Comparison of ENCODE assay signal across 12 mouse cellular contexts in the genomic region with DNA sequence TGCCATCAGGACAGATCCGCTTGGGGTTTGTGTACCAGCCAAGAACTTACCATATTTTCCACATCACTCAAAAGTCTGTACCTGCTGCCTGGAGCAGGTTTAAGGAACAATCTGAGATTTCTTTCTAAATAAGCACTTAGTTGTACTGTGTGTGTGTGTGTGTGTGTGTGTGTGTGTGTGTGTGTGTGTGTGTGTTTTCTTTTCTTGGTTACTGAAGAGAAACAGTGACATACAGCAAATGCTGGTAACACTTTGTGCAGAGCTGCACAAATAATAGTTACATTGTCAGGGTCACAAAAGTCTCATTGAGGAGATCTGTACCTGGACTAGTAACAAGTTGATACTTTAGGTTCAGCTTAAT.
DNase-seq lines count a peak whose midpoint lies in the region; ATAC-seq and TF ChIP-seq lines count a peak whose summit lies in the region.
"Had no signal": no experiment of that assay in that cellular context is flagged by ENCODE, and none has a peak within 500 bp of the region (broad histone marks: within the 10 kb centered on the region; RNA-seq: fewer than 3 reads in every experiment).

No protein-coding gene starts in this region.

- H3K9me3 ChIP-seq in hindbrain, embryonic 11.5 days (ENCODE audit: control insufficient read depth, low read length) = no peaks in the 10 kb centered on the region
- no peaks in the 10 kb centered on the region for H3K9me3 ChIP-seq in midbrain, embryonic 12.5 days
- no peaks in the 10 kb centered on the region for H3K9me3 ChIP-seq in stomach, postnatal 0 days (ENCODE audit: control insufficient read depth, low read length)
- H3K9me3 ChIP-seq in intestine, embryonic 16.5 days (ENCODE audit: control insufficient read depth, low read length) = no peaks in the 10 kb centered on the region
- H3K9me3 ChIP-seq: intestine, embryonic 15.5 days; liver, embryonic 12.5 days had no signal

- no peaks in the 10 kb centered on the region for H3K36me3 ChIP-seq in hindbrain, embryonic 11.5 days (ENCODE audit: control insufficient read depth, insufficient read depth, low read length)
- H3K36me3 ChIP-seq in midbrain, embryonic 12.5 days = no peaks in the 10 kb centered on the region
- no peaks in the 10 kb centered on the region for H3K36me3 ChIP-seq in stomach, postnatal 0 days (ENCODE audit: control insufficient read depth, insufficient read depth, low read length)
- H3K36me3 ChIP-seq in intestine, embryonic 16.5 days (ENCODE audit: control insufficient read depth, insufficient read depth, low read length) = no peaks in the 10 kb centered on the region
- H3K36me3 ChIP-seq: intestine, embryonic 15.5 days; liver, embryonic 12.5 days had no signal

- TF ChIP-seq CTCF in left cerebral cortex, adult 2 months (IDR thresholded peaks at IDR 0.05) = no peak
- TF ChIP-seq CTCF in cerebellum, adult 2 months (IDR thresholded peaks at IDR 0.05; ENCODE audit: borderline replicate concordance, insufficient read depth, low read depth, low read length) = no peak
- no peak for TF ChIP-seq CTCF in stomach, postnatal 0 days (IDR thresholded peaks at IDR 0.05; ENCODE audit: low read depth)

- intact Hi-C loops in left cerebral cortex, adult 2 months (cut with DNase I) = loop anchor here (5.0 kb wide), 1 partner anchor 159 kb away; no protein-coding TSS in a partner anchor
- intact Hi-C loops in left cerebral cortex, postnatal 10 days (cut with DNase I) = loop anchor here (10.0 kb wide), 1 partner anchor 161 kb away; no protein-coding TSS in a partner anchor

- H3K4me2 ChIP-seq in hindbrain, embryonic 11.5 days (replicated peaks; ENCODE audit: low read depth, low read length) = peak overlapping the region; percentile 32
- peak overlapping the region; percentile 47 for H3K4me2 ChIP-seq in midbrain, embryonic 12.5 days (replicated peaks)
- no peak overlapping the region for H3K4me2 ChIP-seq in stomach, postnatal 0 days (replicated peaks; ENCODE audit: low read depth)
- no peak overlapping the region for H3K4me2 ChIP-seq in intestine, embryonic 16.5 days (ENCODE audit: low read depth, low read length)
- H3K4me2 ChIP-seq: intestine, embryonic 15.5 days; liver, embryonic 12.5 days had no signal

- ATAC-seq in hindbrain, embryonic 11.5 days (ENCODE audit: low FRiP score) = no peak
- ATAC-seq in midbrain, embryonic 12.5 days (ENCODE audit: low FRiP score, low read depth) = no peak
- ATAC-seq in stomach, postnatal 0 days (ENCODE audit: low FRiP score, low TSS enrichment) = no peak
- ATAC-seq in intestine, embryonic 16.5 days = no peak
- ATAC-seq: intestine, embryonic 15.5 days; liver, embryonic 12.5 days; lung, postnatal 0 days had no signal

- WGBS in hindbrain, embryonic 11.5 days = 67% methylated on average over 1 of the region's 1 CpGs
- 71% methylated on average over 1 of the region's 1 CpGs for WGBS in midbrain, embryonic 12.5 days
- 8% methylated on average over 1 of the region's 1 CpGs for WGBS in cerebellum, adult 2 months
- 68% methylated on average over 1 of the region's 1 CpGs for WGBS in stomach, postnatal 0 days
- 60% methylated on average over 1 of the region's 1 CpGs for WGBS in intestine, embryonic 16.5 days

- peak overlapping the region; percentile 14 for H3K4me3 ChIP-seq in left cerebral cortex, adult 2 months
- H3K4me3 ChIP-seq in hindbrain, embryonic 11.5 days (ENCODE audit: low read depth, low read length) = no peak overlapping the region
- peak overlapping the region; percentile 18; the same call in 1 of the 2 replicates for H3K4me3 ChIP-seq in midbrain, embryonic 12.5 days
- H3K4me3 ChIP-seq in cerebellum, adult 2 months (replicated peaks; ENCODE audit: insufficient read depth, low read depth, low read length) = no peak overlapping the region
- H3K4me3 ChIP-seq in stomach, postnatal 0 days (ENCODE audit: low read depth, low read length) = no peak overlapping the region
- no peak overlapping the region for H3K4me3 ChIP-seq in intestine, embryonic 16.5 days (ENCODE audit: low read length)
- H3K4me3 ChIP-seq: intestine, embryonic 15.5 days; liver, embryonic 12.5 days had no signal

- no peak for TF ChIP-seq EP300 in stomach, postnatal 0 days (optimal IDR thresholded peaks at IDR 0.05)

- peak overlapping the region; percentile 33 for H3K9ac ChIP-seq in hindbrain, embryonic 11.5 days (ENCODE audit: low read depth, low read length)
- 0 out of 2 replicates have a peak overlapping the region, but pooled peaks have one; percentile 43 for H3K9ac ChIP-seq in midbrain, embryonic 12.5 days (replicated peaks)
- H3K9ac ChIP-seq in stomach, postnatal 0 days (ENCODE audit: low read length) = no peak overlapping the region
- H3K9ac ChIP-seq in intestine, embryonic 16.5 days (ENCODE audit: low read depth, low read length) = no peak overlapping the region
- H3K9ac ChIP-seq: intestine, embryonic 15.5 days; liver, embryonic 12.5 days had no signal

- DNase-seq in left cerebral cortex, adult 2 months (ENCODE audit: extremely low spot score in 1 of 2, low spot score in 2 of 2) = no peak
- no peak for DNase-seq in left cerebral cortex, postnatal 10 days (ENCODE audit: extremely low spot score in 1 of 2, low spot score in 2 of 2)
- no peak for DNase-seq in hindbrain, embryonic 11.5 days (ENCODE audit: low spot score)
- no peak for DNase-seq in cerebellum, adult 2 months
- DNase-seq in stomach, postnatal 0 days (ENCODE audit: low spot score) = no peak
- DNase-seq in thymus, postnatal 36 days = no peak
- DNase-seq: kidney, postnatal 14 days had no signal

- peaks cover 4% of the 10 kb centered on the region; the same call in 1 of the 2 replicates for H3K4me1 ChIP-seq in hindbrain, embryonic 11.5 days (replicated peaks; ENCODE audit: control insufficient read depth, insufficient read depth, low read length)
- peaks cover 21% of the 10 kb centered on the region for H3K4me1 ChIP-seq in midbrain, embryonic 12.5 days
- peaks cover 10% of the 10 kb centered on the region for H3K4me1 ChIP-seq in cerebellum, adult 2 months (ENCODE audit: control insufficient read depth, insufficient read depth, low read length)
- H3K4me1 ChIP-seq in stomach, postnatal 0 days (replicated peaks; ENCODE audit: control insufficient read depth, insufficient read depth) = no peaks in the 10 kb centered on the region
- 0 out of 2 replicates have a peak, but pooled peaks cover 4% of the 10 kb centered on the region for H3K4me1 ChIP-seq in intestine, embryonic 16.5 days (ENCODE audit: control insufficient read depth, insufficient read depth, low read length)
- H3K4me1 ChIP-seq: liver, embryonic 12.5 days had no signal

- no peak for TF ChIP-seq POLR2A in cerebellum, adult 2 months (IDR thresholded peaks at IDR 0.05; ENCODE audit: borderline replicate concordance, insufficient read depth, low read length)

- H3K27ac ChIP-seq in left cerebral cortex, adult 2 months = peak overlapping the region; percentile 75
- H3K27ac ChIP-seq in hindbrain, embryonic 11.5 days (ENCODE audit: low read depth, low read length) = peak overlapping the region; percentile 76
- peak overlapping the region; percentile 78 for H3K27ac ChIP-seq in midbrain, embryonic 12.5 days (replicated peaks)
- no peak overlapping the region for H3K27ac ChIP-seq in cerebellum, adult 2 months (ENCODE audit: insufficient read depth, low read length)
- H3K27ac ChIP-seq in stomach, postnatal 0 days (replicated peaks) = no peak overlapping the region
- H3K27ac ChIP-seq in intestine, embryonic 16.5 days (ENCODE audit: low read length) = no peak overlapping the region
- H3K27ac ChIP-seq: intestine, embryonic 15.5 days; liver, embryonic 12.5 days had no signal

- no peaks in the 10 kb centered on the region for H3K27me3 ChIP-seq in hindbrain, embryonic 11.5 days (ENCODE audit: control insufficient read depth, insufficient read depth, low read length)
- no peaks in the 10 kb centered on the region for H3K27me3 ChIP-seq in midbrain, embryonic 12.5 days
- no peaks in the 10 kb centered on the region for H3K27me3 ChIP-seq in cerebellum, adult 2 months (ENCODE audit: control insufficient read depth, insufficient read depth, low read length)
- no peaks in the 10 kb centered on the region for H3K27me3 ChIP-seq in stomach, postnatal 0 days (ENCODE audit: control insufficient read depth, insufficient read depth, low read length)
- no peaks in the 10 kb centered on the region for H3K27me3 ChIP-seq in intestine, embryonic 16.5 days (replicated peaks; ENCODE audit: control insufficient read depth, insufficient read depth, low read length)
- H3K27me3 ChIP-seq: intestine, embryonic 15.5 days; liver, embryonic 12.5 days had no signal

Comparison
In these comparisons a context has a peak if more than half of its experiments do, and no peak if none do; other contexts are left out.
1. H3K27ac ChIP-seq: peak in left cerebral cortex, adult 2 months (single experiment), hindbrain, embryonic 11.5 days (single experiment) and midbrain, embryonic 12.5 days (single experiment); none in cerebellum, adult 2 months (single experiment), stomach, postnatal 0 days (single experiment) and intestine, embryonic 16.5 days (single experiment).
2. H3K4me3 ChIP-seq: peak in left cerebral cortex, adult 2 months (single experiment) and midbrain, embryonic 12.5 days (single experiment); none in hindbrain, embryonic 11.5 days (single experiment), cerebellum, adult 2 months (single experiment), stomach, postnatal 0 days (single experiment) and intestine, embryonic 16.5 days (single experiment).
3. H3K4me2 ChIP-seq: peak in hindbrain, embryonic 11.5 days (single experiment) and midbrain, embryonic 12.5 days (single experiment); none in stomach, postnatal 0 days (single experiment) and intestine, embryonic 16.5 days (single experiment).
4. H3K9ac ChIP-seq: peak in hindbrain, embryonic 11.5 days (single experiment) and midbrain, embryonic 12.5 days (single experiment); none in stomach, postnatal 0 days (single experiment) and intestine, embryonic 16.5 days (single experiment).